Mouse (Mus musculus): ENCODE measurements around the gene Rhobtb3. TPM values are rescaled to one million over a fixed set of nuclear protein-coding genes. Genes with fewer than 3 reads are reported as not detected.

Rhobtb3 gene
- polyA plus RNA-seq, 1 experiment from 2014 or later = 27.9 TPM

- WGBS = 91% methylated on average over 5 of the region's 5 CpGs
- H3K27me3 ChIP-seq (ENCODE audit: control insufficient read depth, insufficient read depth, low read length) = no peaks in the 10 kb centered on the region
- H3K27ac ChIP-seq = no peak overlapping the region
- no peak overlapping the region for H3K4me3 ChIP-seq (replicated peaks; ENCODE audit: low read length)
- no peak overlapping the region for H3K4me2 ChIP-seq (replicated peaks)
- peaks cover 28% of the 10 kb centered on the region for H3K4me1 ChIP-seq (replicated peaks; ENCODE audit: control insufficient read depth, insufficient read depth, low read length)
- no peaks in the 10 kb centered on the region for H3K9me3 ChIP-seq (ENCODE audit: control insufficient read depth, low read length)
- H3K36me3 ChIP-seq (replicated peaks; ENCODE audit: control insufficient read depth, insufficient read depth) = no peaks in the 10 kb centered on the region
- no peak for ATAC-seq (ENCODE audit: low FRiP score)
- DNase-seq (ENCODE audit: low spot score) = no peak
- H3K9ac ChIP-seq = no peak overlapping the region
Observed at GRCm38 (mm10) chr13:75843331-75843730, 100.4 kb downstream of the Rhobtb3 start.

GRCm38 (mm10) chr13:75841950-75842349 is 101.8 kb downstream of the Rhobtb3 start:
- peak overlapping the region; percentile 60 for H3K4me2 ChIP-seq (replicated peaks)
- H3K27ac ChIP-seq = no peak overlapping the region
- WGBS = 70% methylated on average over 3 of the region's 3 CpGs
- 0 out of 2 replicates have a peak overlapping the region, but pooled peaks have one; percentile 61 for H3K9ac ChIP-seq
- H3K4me1 ChIP-seq (replicated peaks; ENCODE audit: control insufficient read depth, insufficient read depth, low read length) = peaks cover 28% of the 10 kb centered on the region
- no peaks in the 10 kb centered on the region for H3K9me3 ChIP-seq (ENCODE audit: control insufficient read depth, low read length)
- H3K27me3 ChIP-seq (ENCODE audit: control insufficient read depth, insufficient read depth, low read length) = no peaks in the 10 kb centered on the region
- DNase-seq (ENCODE audit: low spot score) = no peak
- ATAC-seq (ENCODE audit: low FRiP score) = no peak
- H3K36me3 ChIP-seq (replicated peaks; ENCODE audit: control insufficient read depth, insufficient read depth) = no peaks in the 10 kb centered on the region
- H3K4me3 ChIP-seq (replicated peaks; ENCODE audit: low read length) = no peak overlapping the region

- Histone ChIP-seq H3K36me3 (replicated peaks; ENCODE audit: control insufficient read depth, insufficient read depth) (no peaks in the 10 kb centered on the region), H3K27ac (peak overlapping the region; percentile 74), H3K4me2 (replicated peaks) (peak overlapping the region; percentile 60), H3K4me1 (replicated peaks; ENCODE audit: control insufficient read depth, insufficient read depth, low read length) (peaks cover 28% of the 10 kb centered on the region), H3K27me3 (ENCODE audit: control insufficient read depth, insufficient read depth, low read length) (no peaks in the 10 kb centered on the region), H3K4me3 (replicated peaks; ENCODE audit: low read length) (peak overlapping the region; percentile 48), H3K9me3 (ENCODE audit: control insufficient read depth, low read length) (no peaks in the 10 kb centered on the region), H3K9ac (peak overlapping the region; percentile 61)
- DNase-seq (ENCODE audit: low spot score) = no peak
- ATAC-seq (ENCODE audit: low FRiP score) = no peak
- WGBS = 49% methylated on average over 6 of the region's 6 CpGs
Observed at GRCm38 (mm10) chr13:75840752-75841285, 102.9 kb downstream of the Rhobtb3 start.

- Histone ChIP-seq H3K9me3 (ENCODE audit: control insufficient read depth, low read length) (no peaks in the 10 kb centered on the region), H3K4me2 (replicated peaks) (peak within 1 kb of the TSS; percentile 60), H3K27me3 (ENCODE audit: control insufficient read depth, insufficient read depth, low read length) (no peaks in the 10 kb centered on the region), H3K4me3 (replicated peaks; ENCODE audit: low read length) (peak within 1 kb of the TSS; percentile 48), H3K9ac (peak within 1 kb of the TSS; percentile 61), H3K27ac (peak within 1 kb of the TSS; percentile 74), H3K36me3 (replicated peaks; ENCODE audit: control insufficient read depth, insufficient read depth) (no peaks in the 10 kb centered on the region), H3K4me1 (replicated peaks; ENCODE audit: control insufficient read depth, insufficient read depth, low read length) (peaks cover 28% of the 10 kb centered on the region)
- DNase-seq (ENCODE audit: low spot score) = peak; percentile 78
- peak; percentile 89 for ATAC-seq (ENCODE audit: low FRiP score)
- WGBS = under 1% methylated on average over 12 of the region's 12 CpGs
Observed at GRCm38 (mm10) chr13:75839719-75840481, 103.8 kb downstream of the Rhobtb3 start, which contains the start of gene Glrx. TSS of gene Glrx (plus strand) at chr13:75839868.

- H3K9ac ChIP-seq = no peak overlapping the region
- H3K4me3 ChIP-seq (replicated peaks; ENCODE audit: low read length) = no peak overlapping the region
- DNase-seq (ENCODE audit: low spot score) = no peak
- H3K27ac ChIP-seq = no peak overlapping the region
- H3K9me3 ChIP-seq (ENCODE audit: control insufficient read depth, low read length) = no peaks in the 10 kb centered on the region
- ATAC-seq (ENCODE audit: low FRiP score) = no peak
- H3K27me3 ChIP-seq (ENCODE audit: control insufficient read depth, insufficient read depth, low read length) = no peaks in the 10 kb centered on the region
- peaks cover 28% of the 10 kb centered on the region for H3K4me1 ChIP-seq (replicated peaks; ENCODE audit: control insufficient read depth, insufficient read depth, low read length)
- 95% methylated on average over 4 of the region's 4 CpGs for WGBS
- H3K4me2 ChIP-seq (replicated peaks) = no peak overlapping the region
- H3K36me3 ChIP-seq (replicated peaks; ENCODE audit: control insufficient read depth, insufficient read depth) = no peaks in the 10 kb centered on the region
Observed at GRCm38 (mm10) chr13:75838506-75838905, 105.2 kb downstream of the Rhobtb3 start.

GRCm38 (mm10) chr13:75835461-75835860 is 108.3 kb downstream of the Rhobtb3 start:
- ATAC-seq (ENCODE audit: low FRiP score) (no peak), DNase-seq (ENCODE audit: low spot score) (no peak)
- 65% methylated on average over 2 of the region's 2 CpGs for whole genome bisulfite sequencing
- Histone ChIP-seq H3K4me2 (replicated peaks) (no peak overlapping the region), H3K27ac (no peak overlapping the region), H3K9me3 (ENCODE audit: control insufficient read depth, low read length) (no peaks in the 10 kb centered on the region), H3K36me3 (replicated peaks; ENCODE audit: control insufficient read depth, insufficient read depth) (no peaks in the 10 kb centered on the region), H3K9ac (no peak overlapping the region), H3K4me3 (replicated peaks; ENCODE audit: low read length) (no peak overlapping the region), H3K4me1 (replicated peaks; ENCODE audit: control insufficient read depth, insufficient read depth, low read length) (0 out of 2 replicates have a peak, but pooled peaks cover 4% of the 10 kb centered on the region), H3K27me3 (ENCODE audit: control insufficient read depth, insufficient read depth, low read length) (no peaks in the 10 kb centered on the region)

- peak; percentile 48 for DNase-seq (ENCODE audit: low spot score)
- Histone ChIP-seq H3K4me2 (replicated peaks) (no peak overlapping the region), H3K9me3 (ENCODE audit: control insufficient read depth, low read length) (no peaks in the 10 kb centered on the region), H3K36me3 (replicated peaks; ENCODE audit: control insufficient read depth, insufficient read depth) (no peaks in the 10 kb centered on the region), H3K4me1 (replicated peaks; ENCODE audit: control insufficient read depth, insufficient read depth, low read length) (no peaks in the 10 kb centered on the region), H3K27me3 (ENCODE audit: control insufficient read depth, insufficient read depth, low read length) (no peaks in the 10 kb centered on the region), H3K4me3 (replicated peaks; ENCODE audit: low read length) (no peak overlapping the region), H3K9ac (no peak overlapping the region), H3K27ac (no peak overlapping the region)
- no peak for ATAC-seq (ENCODE audit: low FRiP score)
Observed at GRCm38 (mm10) chr13:75833499-75833898, 110.2 kb downstream of the Rhobtb3 start.

GRCm38 (mm10) chr13:75832697-75833096 is 111.0 kb downstream of the Rhobtb3 start:
- H3K9me3 ChIP-seq (ENCODE audit: control insufficient read depth, low read length) = no peaks in the 10 kb centered on the region
- no peak for ATAC-seq (ENCODE audit: low FRiP score)
- no peak overlapping the region for H3K9ac ChIP-seq
- H3K36me3 ChIP-seq (replicated peaks; ENCODE audit: control insufficient read depth, insufficient read depth) = no peaks in the 10 kb centered on the region
- H3K4me3 ChIP-seq (replicated peaks; ENCODE audit: low read length) = no peak overlapping the region
- H3K4me1 ChIP-seq (replicated peaks; ENCODE audit: control insufficient read depth, insufficient read depth, low read length) = no peaks in the 10 kb centered on the region
- no peak for DNase-seq (ENCODE audit: low spot score)
- no peak overlapping the region for H3K27ac ChIP-seq
- H3K27me3 ChIP-seq (ENCODE audit: control insufficient read depth, insufficient read depth, low read length) = no peaks in the 10 kb centered on the region
- H3K4me2 ChIP-seq (replicated peaks) = no peak overlapping the region

GRCm38 (mm10) chr13:75831710-75832109 is 112.0 kb downstream of the Rhobtb3 start:
- Histone ChIP-seq H3K4me1 (replicated peaks; ENCODE audit: control insufficient read depth, insufficient read depth, low read length) (no peaks in the 10 kb centered on the region), H3K9ac (no peak overlapping the region), H3K9me3 (ENCODE audit: control insufficient read depth, low read length) (no peaks in the 10 kb centered on the region), H3K4me2 (replicated peaks) (no peak overlapping the region), H3K27me3 (ENCODE audit: control insufficient read depth, insufficient read depth, low read length) (no peaks in the 10 kb centered on the region), H3K27ac (no peak overlapping the region), H3K4me3 (replicated peaks; ENCODE audit: low read length) (no peak overlapping the region), H3K36me3 (replicated peaks; ENCODE audit: control insufficient read depth, insufficient read depth) (no peaks in the 10 kb centered on the region)
- ATAC-seq (ENCODE audit: low FRiP score) (no peak), DNase-seq (ENCODE audit: low spot score) (no peak)
- WGBS = 77% methylated on average over 6 of the region's 6 CpGs

All from hindbrain, embryonic 14.5 days (tissue).